Mouse (Mus musculus): ENCODE results near the gene Foxd1. TPM values are rescaled to one million over a fixed set of nuclear protein-coding genes. Genes with fewer than 3 reads are reported as not detected.

Foxd1 gene
- polyA plus RNA-seq, 1 experiment: 1.0 TPM

DNA sequence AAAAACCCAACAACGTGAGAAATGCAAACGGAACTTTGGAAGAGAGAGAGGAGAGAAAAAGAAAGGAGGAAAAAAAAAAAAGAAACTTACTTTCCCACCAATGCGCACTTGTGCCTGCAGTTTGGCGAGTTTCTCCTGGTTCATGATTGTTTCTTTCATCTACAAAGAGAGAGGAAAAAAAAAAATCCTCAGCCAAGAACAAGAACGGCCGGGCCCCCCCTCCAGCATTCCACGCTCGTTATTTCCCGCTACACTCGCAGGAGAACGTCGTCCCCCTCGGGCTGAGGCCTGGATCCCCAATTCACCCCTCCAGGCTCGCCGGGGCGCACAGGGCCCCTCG is 37.9 kb upstream of the Foxd1 start:
- H3K4me3 ChIP-seq (ENCODE audit: insufficient read depth, low read length): peak overlapping the region; percentile 90
- peaks cover 4% of the 10 kb centered on the region; the same call in 1 of the 2 replicates for H3K4me1 ChIP-seq (ENCODE audit: control insufficient read depth, insufficient read depth, low read length)
- H3K27ac ChIP-seq (ENCODE audit: insufficient read depth, low read length): no peak overlapping the region
- TF ChIP-seq CTCF (IDR thresholded peaks at IDR 0.05; ENCODE audit: extremely low read depth, insufficient read depth, low read length) (no peak), POLR2A (IDR thresholded peaks at IDR 0.05; ENCODE audit: extremely low read depth, insufficient read depth, low read length) (no peak)

DNA sequence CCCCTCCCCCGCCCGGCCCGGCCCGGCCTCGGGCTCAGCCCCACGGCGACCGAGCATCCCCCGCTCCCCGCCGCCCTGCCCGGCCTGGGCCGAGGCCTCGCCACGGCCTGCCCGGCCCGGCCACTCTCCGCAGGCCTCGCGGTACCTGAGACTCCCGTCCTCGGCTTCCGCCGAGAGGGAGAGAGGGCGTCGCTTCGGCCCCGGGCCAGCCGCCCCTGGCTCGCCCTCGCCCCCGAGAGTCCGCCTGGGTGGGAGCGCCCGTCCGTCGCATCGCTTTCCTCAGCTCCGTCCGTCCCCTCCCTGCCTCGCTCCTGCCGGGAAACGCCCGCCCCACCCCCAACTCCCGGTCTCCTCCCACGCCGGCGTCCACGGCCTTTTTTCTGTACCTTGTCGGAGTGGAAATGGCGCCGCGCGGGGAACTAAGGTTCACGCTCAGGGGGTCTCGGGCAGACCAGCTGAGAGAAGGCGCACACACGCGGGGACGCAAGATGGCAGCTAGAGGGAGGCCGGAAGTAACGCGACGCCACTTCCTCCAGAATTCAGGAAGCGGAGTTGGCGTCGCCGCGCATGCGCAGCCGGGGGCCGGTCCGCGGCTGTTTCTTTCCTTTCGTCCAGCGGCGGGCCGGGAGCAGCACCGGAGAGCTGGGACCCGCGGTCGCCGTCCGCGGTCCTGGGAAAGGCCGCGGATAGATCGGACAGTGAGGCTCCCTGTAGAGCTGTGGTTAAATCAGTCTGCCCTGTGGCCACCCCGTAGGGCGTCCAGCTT is 37.4 kb upstream of the Foxd1 start, which contains the start of gene Btf3:
TSS of gene Btf3 (minus strand) at position 527 of the 766 bp plus-strand sequence.
- TF ChIP-seq POLR2A (IDR thresholded peaks at IDR 0.05; ENCODE audit: extremely low read depth, insufficient read depth, low read length) (peak; percentile 71; the same call in 1 of the 2 replicates), CTCF (IDR thresholded peaks at IDR 0.05; ENCODE audit: extremely low read depth, insufficient read depth, low read length) (no peak)
- Histone ChIP-seq H3K27ac (ENCODE audit: insufficient read depth, low read length) (peak within 1 kb of the TSS; percentile 95), H3K4me3 (ENCODE audit: insufficient read depth, low read length) (peak within 1 kb of the TSS; percentile 90), H3K4me1 (ENCODE audit: control insufficient read depth, insufficient read depth, low read length) (peaks cover 4% of the 10 kb centered on the region; the same call in 1 of the 2 replicates)

DNA sequence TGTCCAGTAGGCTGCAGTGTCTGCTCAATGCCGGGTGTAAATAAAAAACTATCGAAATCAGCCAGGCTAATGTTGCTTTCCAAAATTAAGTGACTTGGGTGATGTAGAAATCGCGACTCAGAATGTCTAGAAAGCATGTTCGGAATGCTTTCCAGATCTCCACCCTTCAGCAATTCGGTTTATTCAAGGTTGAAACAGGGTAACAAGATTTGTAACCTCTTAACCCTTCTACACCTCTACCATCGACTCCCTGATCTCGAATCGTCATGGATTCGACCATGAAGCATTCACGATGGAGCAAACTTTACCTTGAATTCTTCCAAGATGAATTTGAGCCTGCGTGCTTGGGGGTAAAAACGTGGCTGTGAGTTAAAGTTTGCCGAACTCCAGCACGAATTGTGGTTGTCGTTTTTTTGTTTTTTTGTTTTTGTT is 36.8 kb upstream of the Foxd1 start:
- H3K4me3 ChIP-seq (ENCODE audit: insufficient read depth, low read length): peak overlapping the region; percentile 90
- H3K27ac ChIP-seq (ENCODE audit: insufficient read depth, low read length): peak overlapping the region; percentile 95
- peaks cover 4% of the 10 kb centered on the region; the same call in 1 of the 2 replicates for H3K4me1 ChIP-seq (ENCODE audit: control insufficient read depth, insufficient read depth, low read length)
- TF ChIP-seq POLR2A (IDR thresholded peaks at IDR 0.05; ENCODE audit: extremely low read depth, insufficient read depth, low read length) (no peak), CTCF (IDR thresholded peaks at IDR 0.05; ENCODE audit: extremely low read depth, insufficient read depth, low read length) (no peak)

DNA sequence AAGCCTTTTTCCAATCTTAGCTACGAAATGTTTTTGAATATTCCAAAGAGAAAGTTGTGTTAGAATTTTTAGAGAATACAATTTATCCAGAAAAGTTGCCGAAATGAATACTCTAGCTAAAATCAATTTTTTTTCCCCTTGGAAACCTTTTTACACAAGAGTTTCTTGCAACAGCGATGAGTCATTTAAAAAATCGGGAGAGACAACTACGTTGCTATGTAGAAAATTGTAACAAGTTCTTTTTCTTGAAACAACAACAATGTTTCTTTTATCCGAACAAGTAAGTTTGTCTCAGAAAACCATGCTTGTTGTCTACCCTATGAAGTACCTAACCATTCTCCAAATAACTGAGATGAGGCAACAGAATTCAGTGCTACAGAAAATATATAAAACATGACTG is 36.1 kb upstream of the Foxd1 start:
- H3K4me1 ChIP-seq (ENCODE audit: control insufficient read depth, insufficient read depth, low read length): peaks cover 4% of the 10 kb centered on the region; the same call in 1 of the 2 replicates
- H3K27ac ChIP-seq (ENCODE audit: insufficient read depth, low read length): no peak overlapping the region
- TF ChIP-seq CTCF (IDR thresholded peaks at IDR 0.05; ENCODE audit: extremely low read depth, insufficient read depth, low read length) (no peak), POLR2A (IDR thresholded peaks at IDR 0.05; ENCODE audit: extremely low read depth, insufficient read depth, low read length) (no peak)
- peak overlapping the region; percentile 90; the same call in 1 of the 2 replicates for H3K4me3 ChIP-seq (ENCODE audit: insufficient read depth, low read length)

DNA sequence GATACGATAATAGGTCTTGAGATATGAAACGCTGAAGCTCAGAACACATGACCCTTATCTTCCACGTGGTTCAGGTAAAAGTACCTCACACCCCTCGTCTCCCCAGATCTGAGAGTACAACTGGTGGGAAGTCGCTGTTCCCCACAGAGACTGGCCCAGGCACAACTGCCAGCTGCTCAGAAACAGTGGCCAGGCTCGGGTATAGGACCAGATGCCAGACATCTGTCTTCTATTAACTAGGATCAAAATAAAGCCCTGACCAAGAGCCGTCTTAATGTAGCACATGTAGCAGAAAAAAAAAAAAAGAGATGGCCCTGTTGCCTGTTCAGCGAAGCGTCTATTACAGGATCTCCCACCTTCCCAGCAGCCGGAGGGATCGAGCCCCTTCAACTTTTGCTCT is 29.0 kb upstream of the Foxd1 start:
- no peak overlapping the region for H3K27ac ChIP-seq (ENCODE audit: insufficient read depth, low read length)
- no peak for TF ChIP-seq POLR2A (IDR thresholded peaks at IDR 0.05; ENCODE audit: extremely low read depth, insufficient read depth, low read length)
- no peak for TF ChIP-seq CTCF (IDR thresholded peaks at IDR 0.05; ENCODE audit: extremely low read depth, insufficient read depth, low read length)
- no peak overlapping the region for H3K4me3 ChIP-seq (ENCODE audit: insufficient read depth, low read length)
- H3K4me1 ChIP-seq (ENCODE audit: control insufficient read depth, insufficient read depth, low read length): no peaks in the 10 kb centered on the region

DNA sequence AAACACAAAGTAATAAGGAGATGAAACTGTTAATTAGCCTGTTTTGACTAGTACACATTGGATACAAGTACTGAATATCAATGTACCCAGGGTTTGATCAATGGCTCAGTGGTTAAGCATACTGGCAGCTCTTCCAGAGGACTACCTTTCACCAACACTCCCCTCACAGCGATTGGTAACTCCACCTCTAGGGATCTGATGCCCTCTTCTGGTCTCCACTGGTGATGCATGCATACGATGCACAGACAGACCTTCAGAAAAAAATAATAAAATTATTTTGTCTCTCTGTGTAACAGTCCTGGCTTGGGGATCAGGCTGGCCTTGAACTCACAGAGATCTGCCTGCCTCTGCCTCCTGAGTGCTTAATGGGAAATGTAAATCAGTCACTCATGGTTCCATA is 21.9 kb upstream of the Foxd1 start:
- no peak overlapping the region for H3K27ac ChIP-seq (ENCODE audit: insufficient read depth, low read length)
- no peaks in the 10 kb centered on the region for H3K4me1 ChIP-seq (ENCODE audit: control insufficient read depth, insufficient read depth, low read length)
- no peak overlapping the region for H3K4me3 ChIP-seq (ENCODE audit: insufficient read depth, low read length)
- no peak for TF ChIP-seq POLR2A (IDR thresholded peaks at IDR 0.05; ENCODE audit: extremely low read depth, insufficient read depth, low read length)
- TF ChIP-seq CTCF (IDR thresholded peaks at IDR 0.05; ENCODE audit: extremely low read depth, insufficient read depth, low read length): peak; percentile 29; the same call in 1 of the 2 replicates

DNA sequence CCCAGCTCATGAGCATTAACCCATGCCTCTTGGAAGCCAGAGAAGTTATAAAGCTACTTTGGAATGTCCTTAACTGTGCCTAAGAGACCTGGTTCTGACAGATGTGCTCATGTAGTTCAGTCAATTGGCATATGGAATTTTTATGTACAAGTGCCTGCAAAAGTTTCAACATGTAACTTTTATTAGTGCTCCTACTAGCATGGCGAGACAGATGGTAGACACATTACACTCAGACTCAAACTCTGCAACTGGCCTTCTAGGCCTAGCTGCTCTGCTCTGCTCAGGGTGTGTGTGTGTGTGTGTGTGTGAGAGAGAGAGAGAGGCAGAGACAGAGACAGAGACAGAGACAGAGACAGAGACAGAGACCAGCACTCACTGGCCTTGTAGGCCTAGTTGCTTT is 17.8 kb upstream of the Foxd1 start:
- no peaks in the 10 kb centered on the region for H3K4me1 ChIP-seq (ENCODE audit: control insufficient read depth, insufficient read depth, low read length)
- no peak overlapping the region for H3K4me3 ChIP-seq (ENCODE audit: insufficient read depth, low read length)
- no peak overlapping the region for H3K27ac ChIP-seq (ENCODE audit: insufficient read depth, low read length)
- no peak for TF ChIP-seq POLR2A (IDR thresholded peaks at IDR 0.05; ENCODE audit: extremely low read depth, insufficient read depth, low read length)
- TF ChIP-seq CTCF (IDR thresholded peaks at IDR 0.05; ENCODE audit: extremely low read depth, insufficient read depth, low read length): no peak

DNA sequence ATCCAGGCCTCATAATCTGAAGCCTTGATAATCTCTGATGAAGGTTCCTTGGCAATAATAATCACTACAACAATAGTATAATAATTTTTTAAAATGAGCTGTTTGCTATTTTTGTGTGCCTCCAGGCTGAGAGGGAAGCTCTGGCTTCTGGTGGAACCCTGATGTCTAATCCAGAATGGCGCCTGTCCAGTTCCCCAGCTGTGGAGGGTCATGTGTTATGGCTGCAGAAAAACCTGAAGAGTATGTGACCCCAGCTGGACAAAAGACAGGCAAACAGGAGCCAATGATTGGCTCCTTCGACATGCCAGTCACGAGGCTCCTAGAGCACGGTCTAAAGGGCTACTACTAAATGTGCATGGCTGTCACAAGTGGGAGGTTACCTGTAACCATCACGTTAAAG is 13.5 kb upstream of the Foxd1 start:
- TF ChIP-seq POLR2A (IDR thresholded peaks at IDR 0.05; ENCODE audit: extremely low read depth, insufficient read depth, low read length) (no peak), CTCF (IDR thresholded peaks at IDR 0.05; ENCODE audit: extremely low read depth, insufficient read depth, low read length) (no peak)
- H3K4me3 ChIP-seq (ENCODE audit: insufficient read depth, low read length): no peak overlapping the region
- H3K27ac ChIP-seq (ENCODE audit: insufficient read depth, low read length): no peak overlapping the region
- H3K4me1 ChIP-seq (ENCODE audit: control insufficient read depth, insufficient read depth, low read length): no peaks in the 10 kb centered on the region

DNA sequence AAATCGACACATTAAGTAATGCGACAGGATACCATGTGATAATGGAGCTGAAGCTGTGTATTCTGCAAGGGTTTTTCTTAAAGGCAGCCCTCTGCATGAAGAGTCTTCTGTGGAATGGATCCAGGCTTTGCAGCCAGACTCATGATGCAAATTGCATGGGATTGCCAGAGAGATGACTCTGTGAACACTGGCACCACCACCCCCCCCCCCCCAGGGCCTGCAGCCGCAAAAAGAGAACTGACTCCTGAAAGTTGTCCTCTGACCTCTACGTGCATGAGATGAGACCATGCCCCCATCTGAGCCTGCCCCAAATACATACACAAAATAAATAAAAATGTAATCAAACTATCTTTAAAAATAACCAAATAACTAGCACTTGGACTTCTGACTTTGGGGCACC is 4.6 kb upstream of the Foxd1 start:
- H3K4me1 ChIP-seq (ENCODE audit: control insufficient read depth, insufficient read depth, low read length): no peaks in the 10 kb centered on the region
- no peak overlapping the region for H3K4me3 ChIP-seq (ENCODE audit: insufficient read depth, low read length)
- TF ChIP-seq CTCF (IDR thresholded peaks at IDR 0.05; ENCODE audit: extremely low read depth, insufficient read depth, low read length): no peak
- TF ChIP-seq POLR2A (IDR thresholded peaks at IDR 0.05; ENCODE audit: extremely low read depth, insufficient read depth, low read length): no peak
- H3K27ac ChIP-seq (ENCODE audit: insufficient read depth, low read length): no peak overlapping the region

DNA sequence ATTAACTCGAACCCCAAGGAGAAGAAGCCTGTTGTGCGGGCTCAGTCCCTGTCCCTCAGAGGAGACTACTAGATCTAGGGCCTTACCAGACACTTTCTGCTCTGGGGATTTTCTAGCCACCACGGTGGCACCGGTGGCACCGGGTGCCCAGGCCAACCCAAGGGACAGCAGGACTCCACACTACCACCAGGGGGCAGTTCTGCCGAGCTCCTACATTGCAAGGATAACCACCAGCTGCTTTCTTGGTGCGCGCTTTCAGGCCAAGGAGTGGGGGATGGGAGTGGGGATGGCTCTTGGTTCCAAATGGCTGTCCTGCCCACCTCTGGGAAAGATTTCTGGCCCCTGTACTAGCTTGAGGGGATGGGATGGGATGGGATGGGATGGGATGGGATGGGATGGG is 2.5 kb upstream of the Foxd1 start:
- no peak for TF ChIP-seq POLR2A (IDR thresholded peaks at IDR 0.05; ENCODE audit: extremely low read depth, insufficient read depth, low read length)
- TF ChIP-seq CTCF (IDR thresholded peaks at IDR 0.05; ENCODE audit: extremely low read depth, insufficient read depth, low read length): peak; percentile 5; the same call in 1 of the 2 replicates
- Histone ChIP-seq H3K4me3 (ENCODE audit: insufficient read depth, low read length) (no peak overlapping the region), H3K4me1 (ENCODE audit: control insufficient read depth, insufficient read depth, low read length) (no peaks in the 10 kb centered on the region), H3K27ac (ENCODE audit: insufficient read depth, low read length) (no peak overlapping the region)
